Mouse (Mus musculus) embryo, embryonic 10 days (tissue): Measurements from ENCODE around the gene Lca5l.
"Not testable (repeated sequence)": the region's sequence is repeated elsewhere in the genome, so short reads cannot be mapped to it uniquely, and the experiment has no call there.

Experiments used
- DNase-seq: peaks from one replicate; pipeline ENCODE4 v3.0.0-alpha.2; 2015; ENCODE audit warnings: low spot score

Gene Lca5l

GRCm38 (mm10) chr16:96165723-96166264 lies 26.3 kb downstream of the Lca5l start:
- no peak for DNase-seq

- DNase-seq: no peak
These were observed 30.7 kb downstream of the Lca5l start for GRCm38 (mm10) chr16:96161336-96161735.

DNA sequence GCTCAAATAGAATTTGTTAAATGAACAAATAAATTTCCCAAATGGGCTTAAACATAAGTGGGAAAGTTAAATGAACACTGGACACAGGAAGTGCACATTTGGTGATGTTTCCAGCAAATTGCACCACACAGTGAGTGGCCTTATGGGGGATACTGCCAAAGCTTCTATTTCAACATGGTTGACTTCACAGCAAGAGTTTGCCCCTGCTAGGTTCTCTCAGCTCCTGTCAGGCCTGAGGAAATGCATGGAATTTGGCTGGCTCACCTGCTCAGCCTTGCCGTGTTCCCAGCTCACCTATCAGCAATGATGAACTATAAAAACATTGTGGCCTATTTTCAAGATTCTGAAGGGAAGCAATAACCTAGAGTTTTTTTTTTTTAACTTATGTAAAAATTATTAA lies 31.1 kb downstream of the Lca5l start:
- DNase-seq: no peak

GRCm38 (mm10) chr16:96159794-96160346 lies 32.2 kb downstream of the Lca5l start:
- no peak for DNase-seq

- DNase-seq: peak; percentile 93
These were observed 32.9 kb downstream of the Lca5l start for GRCm38 (mm10) chr16:96159091-96159731.

DNA sequence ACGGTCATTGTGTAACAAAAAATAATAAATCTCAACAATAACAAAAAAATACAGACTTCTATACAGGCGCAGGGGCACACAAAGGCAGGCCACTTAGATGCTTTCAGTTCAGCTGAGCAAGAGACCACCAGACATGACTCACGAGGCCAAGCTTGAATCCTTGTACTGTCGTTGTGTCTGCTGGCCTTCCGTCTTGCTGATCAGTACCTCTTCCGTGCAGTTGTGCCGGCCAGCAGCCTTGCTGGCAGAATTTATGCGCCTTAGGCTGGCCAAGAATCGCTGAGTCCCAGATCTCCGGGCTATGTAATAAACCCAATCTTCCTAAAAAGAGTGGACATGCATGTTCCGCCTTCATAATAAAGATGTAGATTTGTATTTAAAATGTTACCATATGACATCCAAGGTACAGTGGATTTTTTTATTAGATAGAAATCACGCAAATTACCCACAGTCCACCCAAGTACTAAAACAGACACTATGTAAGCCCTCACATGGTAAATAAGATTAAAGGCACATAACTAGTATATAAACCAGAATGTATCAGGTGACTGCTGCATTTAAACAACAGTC lies 33.5 kb downstream of the Lca5l start:
- DNase-seq: peak; percentile 31

DNA sequence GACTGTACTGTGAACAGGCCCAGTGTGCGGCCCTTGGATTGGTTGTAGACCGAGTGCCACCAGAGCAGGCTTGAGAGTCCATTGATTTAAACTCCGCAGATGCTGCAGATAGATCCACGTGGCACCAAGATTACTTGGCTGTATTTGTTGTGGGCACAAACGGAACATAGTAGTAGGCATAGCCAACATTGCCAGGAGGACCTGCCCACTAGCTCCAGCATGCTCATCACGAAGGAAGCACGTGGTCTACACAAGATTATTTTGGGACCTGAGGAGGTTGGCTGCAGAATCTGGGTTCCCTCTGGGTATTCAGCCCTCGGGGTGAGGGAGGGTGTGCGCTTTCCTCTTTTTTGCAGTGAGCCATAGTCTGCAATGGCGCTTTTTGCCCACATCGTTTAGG lies 34.9 kb downstream of the Lca5l start:
- DNase-seq: no peak

GRCm38 (mm10) chr16:96156019-96156418 lies 36.1 kb downstream of the Lca5l start:
- DNase-seq: no peak

DNA sequence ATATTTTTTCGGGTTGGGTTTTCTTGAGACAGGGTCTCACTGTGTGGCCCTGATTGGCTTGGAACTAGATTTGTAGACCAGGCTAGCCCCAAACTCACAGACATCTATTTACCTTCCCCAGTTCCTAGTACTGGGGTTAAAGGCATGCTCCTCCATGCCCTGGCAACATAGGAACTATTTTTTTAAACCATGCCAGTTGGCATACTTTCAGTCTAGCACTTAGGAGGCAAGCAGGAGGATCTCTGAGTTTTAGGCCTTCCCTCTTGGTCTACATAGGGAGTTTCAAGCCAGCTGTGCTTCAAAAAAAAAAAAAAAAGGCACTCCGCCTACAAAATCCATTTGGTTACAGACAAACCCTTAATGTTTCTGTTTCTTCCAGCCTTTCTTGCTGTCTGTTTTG lies 37.6 kb downstream of the Lca5l start:
- no peak for DNase-seq

GRCm38 (mm10) chr16:96151551-96151950 lies 40.5 kb downstream of the Lca5l start:
- DNase-seq: peak; percentile 86

DNA sequence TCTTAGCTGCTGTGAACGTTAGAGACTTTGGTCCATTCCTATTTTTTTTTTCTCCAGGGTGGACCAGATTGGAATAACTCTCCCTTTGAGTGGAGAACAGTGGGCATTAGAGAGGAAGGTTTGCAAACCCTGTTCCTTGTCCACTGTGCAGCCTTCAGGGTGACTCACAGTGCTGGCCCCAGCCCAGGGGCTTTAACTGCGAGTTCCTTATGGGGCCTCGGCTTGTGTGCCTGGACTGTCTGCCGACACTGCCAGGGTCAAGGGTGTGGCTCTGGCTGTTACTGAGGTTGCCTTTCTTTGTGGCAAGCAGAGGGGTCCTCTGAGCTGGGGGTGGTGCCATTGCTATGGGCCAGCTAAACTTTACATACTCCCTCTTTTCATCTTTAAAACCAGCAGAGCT lies 41.1 kb downstream of the Lca5l start:
- DNase-seq: no peak

- no peak for DNase-seq
These were observed 42.8 kb downstream of the Lca5l start for GRCm38 (mm10) chr16:96149311-96149710.

DNA sequence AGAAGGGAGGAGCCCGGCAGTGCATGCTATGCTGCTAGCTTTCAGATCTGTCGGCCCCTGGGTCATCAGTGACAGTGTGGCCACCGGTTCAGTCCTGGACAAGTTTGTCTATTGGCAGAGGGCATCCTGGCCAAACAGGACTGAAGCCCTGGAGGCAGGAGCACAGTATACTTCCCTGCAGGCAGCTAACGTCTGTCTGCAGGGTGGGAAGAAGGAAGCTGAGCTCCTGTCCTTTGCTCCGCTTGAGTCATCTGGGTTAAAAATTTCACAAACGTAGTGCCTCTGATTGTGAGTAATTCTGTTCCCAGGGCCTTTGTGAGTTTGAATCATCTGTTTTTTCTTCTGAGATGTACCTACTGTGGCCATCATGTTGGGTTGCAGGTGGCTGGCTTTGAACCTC lies 43.2 kb downstream of the Lca5l start:
- no peak for DNase-seq

- no peak for DNase-seq
These were observed 46.3 kb downstream of the Lca5l start for GRCm38 (mm10) chr16:96145814-96146213.

DNA sequence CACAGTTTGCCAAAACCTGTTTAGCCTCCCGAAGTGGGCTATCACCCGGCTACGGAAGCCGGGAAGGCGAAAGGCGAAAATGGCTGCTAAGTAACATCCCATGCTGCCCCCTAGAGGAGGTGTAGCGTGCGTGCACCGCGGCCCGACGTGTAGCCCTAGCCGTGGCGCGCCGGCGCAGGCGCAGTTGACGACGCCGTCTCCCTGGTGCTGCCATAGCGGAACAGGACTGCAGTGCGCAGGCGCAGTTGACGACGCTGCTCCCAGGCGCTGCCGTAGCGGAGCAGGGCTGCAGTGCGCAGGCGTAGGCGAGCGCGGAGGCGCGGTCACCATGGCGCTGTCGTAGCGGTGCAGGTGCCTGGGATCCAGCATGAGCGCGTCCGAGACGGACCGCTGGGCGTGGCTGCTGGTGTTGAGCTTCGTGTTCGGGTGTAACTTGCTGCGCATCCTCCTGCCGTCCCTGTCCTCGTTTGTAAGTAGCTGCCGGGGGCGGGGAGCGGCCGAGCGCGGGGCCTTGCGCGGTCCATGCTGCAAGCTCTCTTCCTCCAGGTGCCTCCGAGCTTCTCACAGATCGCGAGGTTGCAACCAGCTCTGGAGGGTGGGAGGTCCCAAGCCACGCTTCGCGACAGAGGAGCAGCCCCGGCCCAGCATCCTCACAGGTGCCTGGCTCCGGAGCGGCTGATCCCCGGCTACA lies 46.8 kb downstream of the Lca5l start, which contains the start of gene Wrb:
Gene Wrb, plus strand, starts transcription at position 298 of the 691 bp plus-strand sequence.
- peak; percentile 100 for DNase-seq

DNA sequence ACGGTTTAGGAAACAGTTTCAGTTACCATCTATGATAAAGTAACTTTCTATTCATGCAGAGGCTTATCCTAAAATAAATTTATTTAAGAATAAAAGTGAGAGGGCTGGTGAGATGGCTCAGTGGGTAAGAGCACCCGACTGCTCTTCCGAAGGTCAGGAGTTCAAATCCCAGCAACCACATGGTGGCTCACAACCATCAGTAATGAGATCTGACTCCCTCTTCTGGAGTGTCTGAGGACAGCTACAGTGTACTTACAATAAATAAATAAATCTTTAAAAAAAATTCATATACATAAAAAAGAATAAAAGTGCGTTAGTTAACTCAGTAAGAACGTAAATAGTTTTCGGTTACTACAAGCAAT lies 47.3 kb downstream of the Lca5l start:
- not testable (repeated sequence) for DNase-seq

GRCm38 (mm10) chr16:96128466-96128865 lies 63.6 kb downstream of the Lca5l start:
- peak; percentile 48 for DNase-seq

DNA sequence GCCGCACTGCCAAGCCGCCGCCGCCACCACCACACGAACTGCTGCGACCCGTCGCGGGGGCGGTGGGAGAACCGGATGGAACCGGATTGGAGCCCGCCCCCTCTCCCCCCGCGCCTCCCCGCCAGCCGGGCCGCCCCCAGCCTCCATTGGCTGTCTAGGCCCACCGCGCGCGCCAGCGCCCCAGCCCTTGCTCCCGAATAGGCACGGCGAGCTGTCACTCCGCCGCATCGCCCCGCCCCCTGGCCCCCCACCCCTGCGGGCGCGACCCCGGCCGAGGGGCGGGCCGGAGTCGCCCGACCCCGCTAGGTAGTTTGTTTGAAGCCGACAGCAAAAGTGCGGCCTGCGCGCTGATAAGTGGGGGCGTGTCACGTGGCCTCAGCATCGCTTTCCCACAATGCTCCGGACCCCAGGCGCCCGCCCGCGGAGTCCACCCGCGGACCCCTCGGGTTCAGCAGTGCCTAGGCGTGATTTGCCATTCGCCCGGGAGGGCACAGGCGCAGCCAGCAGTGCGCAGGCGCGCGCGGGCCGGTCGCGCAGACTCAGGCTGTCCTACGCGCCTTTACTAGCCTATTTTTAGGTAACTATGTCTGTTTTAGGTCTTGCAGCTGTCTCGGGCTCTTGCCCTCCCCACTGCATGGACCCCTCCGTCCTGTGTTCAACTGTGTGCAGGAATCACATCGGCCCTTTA lies 64.3 kb downstream of the Lca5l start, which contains the start of gene Hmgn1:
Gene Hmgn1, minus strand, starts transcription at position 73 of the 688 bp plus-strand sequence.
- DNase-seq: peak; percentile 97

- no peak for DNase-seq
These were observed 64.8 kb downstream of the Lca5l start for GRCm38 (mm10) chr16:96127288-96127656.

- peak; percentile 47 for DNase-seq
These were observed 65.3 kb downstream of the Lca5l start for GRCm38 (mm10) chr16:96126684-96127171.

- DNase-seq: no peak
These were observed 71.9 kb downstream of the Lca5l start for GRCm38 (mm10) chr16:96120022-96120623.

DNA sequence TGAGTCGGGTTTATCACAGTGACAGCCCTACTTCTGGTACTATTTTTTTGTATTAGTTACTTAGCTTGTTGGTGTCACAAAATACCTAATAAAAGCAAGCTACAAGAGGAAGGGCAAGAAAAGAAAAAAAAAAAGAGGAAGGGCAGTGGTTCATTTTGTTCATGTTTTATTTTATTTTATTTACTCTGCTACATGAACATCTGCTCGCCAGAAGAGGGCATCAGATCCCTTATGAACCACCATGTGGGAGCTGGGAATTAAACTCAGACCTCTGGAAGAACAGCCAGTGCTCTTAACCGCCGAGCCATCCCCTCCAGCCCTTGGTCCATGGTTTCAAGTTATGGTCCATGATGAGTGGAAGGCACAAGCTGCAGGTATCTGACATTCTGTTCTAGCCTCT lies 77.3 kb downstream of the Lca5l start:
- no peak for DNase-seq
